Mouse (Mus musculus) kidney, adult 2 months (tissue): Measurements from ENCODE around the gene Nudt17. TPM values are rescaled to one million over a fixed set of nuclear protein-coding genes. Genes with fewer than 3 reads are reported as not detected.
"Not testable (repeated sequence)": the region's sequence is repeated elsewhere in the genome, so short reads cannot be mapped to it uniquely, and the experiment has no call there.

Experiments
- DNase-seq: peaks from one replicate; pipeline ENCODE4 v3.0.0; 2021
- H3K27ac ChIP-seq: fragments of 200-500 bp; 2 replicates; pipeline ENCODE4 v1.5.1; 2012; ENCODE audit warnings: low read depth, low read length, control low read depth, inconsistent platforms; ENCODE audit not compliant: insufficient read depth
- H3K27me3 ChIP-seq: fragments of 200-500 bp; replicated peaks from 2 replicates; pipeline ENCODE4 v1.6.1; 2012; ENCODE audit warnings: mild to moderate bottlenecking, moderate library complexity, low read length, inconsistent platforms; ENCODE audit not compliant: control insufficient read depth, insufficient read depth
- H3K36me3 ChIP-seq: fragments of 200-500 bp; 2 replicates; pipeline ENCODE4 v1.6.1; 2012; ENCODE audit warnings: mild to moderate bottlenecking, moderate library complexity, low read length, inconsistent platforms; ENCODE audit not compliant: control insufficient read depth, insufficient read depth
- H3K4me1 ChIP-seq: fragments of 200-500 bp; 2 replicates; pipeline ENCODE4 v1.6.1; 2011; ENCODE audit warnings: low read length; ENCODE audit not compliant: control insufficient read depth, insufficient read depth
- H3K4me3 ChIP-seq: fragments of 200-500 bp; 2 replicates; pipeline ENCODE4 v1.5.1; 2011; ENCODE audit warnings: mild to moderate bottlenecking, low read depth, low read length, control low read depth; ENCODE audit not compliant: insufficient read depth
- CTCF ChIP-seq: fragments of 200-500 bp; conservative IDR thresholded peaks from 2 replicates; pipeline ENCODE4 v1.5.1; 2011; ENCODE audit warnings: low read depth, mild to moderate bottlenecking, control low read depth, low read length, moderate library complexity, mixed read lengths; ENCODE audit not compliant: insufficient read depth, insufficient read length
- POLR2A ChIP-seq: fragments of 200-500 bp; IDR thresholded peaks from one replicate; pipeline ENCODE4 v1.6.1; 2011; ENCODE audit warnings: low read depth, low read length, control low read depth
- WGBS: fragments of 180-500 bp; shearing (Covaris S2); methylation state at CpG from one replicate; pipeline ENCODE4 v1.1.7; 2018; 5-methylcytosine and 5-hydroxymethylcytosine counted together
- polyA plus RNA-seq: library from polyadenylated mRNA; depleted of rRNA; stranded (reverse); fragments of >200 nt; gene quantifications from 2 replicates; pipeline ENCODE4 v1.2.3, GENCODE M21; 2012; rRNA removed

Gene Nudt17
- polyA plus RNA-seq: 2.0 and 3.6 TPM in 2 replicates

- Histone ChIP-seq H3K27me3 (no peaks in the 10 kb centered on the region), H3K36me3 (peaks cover 4% of the 10 kb centered on the region; the same call in 1 of the 2 replicates), H3K27ac (no peak within 1 kb of the TSS), H3K4me1 (no peaks in the 10 kb centered on the region), H3K4me3 (peak within 1 kb of the TSS; percentile 69)
- 3% methylated on average over 42 of the region's 42 CpGs for WGBS
- peak; percentile 86 for DNase-seq
- TF ChIP-seq POLR2A (no peak), CTCF (peak; percentile 80)
Measured at GRCm38 (mm10) chr3:96707903-96708683, at the start of gene Nudt17. TSS of gene Nudt17 (minus strand) at chr3:96708562.

GRCm38 (mm10) chr3:96757691-96758090 is 49.3 kb upstream of the Nudt17 start:
- DNase-seq: no peak
- Histone ChIP-seq H3K27me3 (no peaks in the 10 kb centered on the region), H3K36me3 (no peaks in the 10 kb centered on the region; the same call in 1 of the 2 replicates), H3K27ac (no peak overlapping the region), H3K4me1 (no peaks in the 10 kb centered on the region), H3K4me3 (no peak overlapping the region)
- TF ChIP-seq POLR2A: no peak
- no peak for TF ChIP-seq CTCF
- 83% methylated on average over 7 of the region's 7 CpGs for WGBS

GRCm38 (mm10) chr3:96755935-96756334 is 47.6 kb upstream of the Nudt17 start:
- H3K4me1 ChIP-seq: no peaks in the 10 kb centered on the region
- no peaks in the 10 kb centered on the region for H3K27me3 ChIP-seq
- TF ChIP-seq CTCF (no peak), POLR2A (no peak)
- H3K4me3 ChIP-seq: no peak overlapping the region
- no peak overlapping the region for H3K27ac ChIP-seq
- DNase-seq: no peak
- H3K36me3 ChIP-seq: no peaks in the 10 kb centered on the region; the same call in 1 of the 2 replicates
- 80% methylated on average over 1 of the region's 1 CpGs for WGBS

- DNase-seq: no peak
- Histone ChIP-seq H3K27me3 (no peaks in the 10 kb centered on the region), H3K36me3 (no peaks in the 10 kb centered on the region), H3K27ac (no peak overlapping the region), H3K4me3 (no peak overlapping the region), H3K4me1 (no peaks in the 10 kb centered on the region)
- no peak for TF ChIP-seq POLR2A
- WGBS: 54% methylated on average over 1 of the region's 1 CpGs
Measured at GRCm38 (mm10) chr3:96746829-96747228, 38.5 kb upstream of the Nudt17 start.

GRCm38 (mm10) chr3:96744348-96744747 is 36.0 kb upstream of the Nudt17 start:
- no peaks in the 10 kb centered on the region for H3K36me3 ChIP-seq
- WGBS: 93% methylated on average over 3 of the region's 3 CpGs
- no peaks in the 10 kb centered on the region for H3K27me3 ChIP-seq
- no peaks in the 10 kb centered on the region for H3K4me1 ChIP-seq
- H3K27ac ChIP-seq: no peak overlapping the region
- H3K4me3 ChIP-seq: no peak overlapping the region
- DNase-seq: no peak
- TF ChIP-seq POLR2A: no peak
- no peak for TF ChIP-seq CTCF

GRCm38 (mm10) chr3:96740279-96740678 is 31.9 kb upstream of the Nudt17 start:
- not testable (repeated sequence) for H3K27me3 ChIP-seq, H3K4me3 ChIP-seq, H3K4me1 ChIP-seq, DNase-seq, H3K27ac ChIP-seq, H3K36me3 ChIP-seq

GRCm38 (mm10) chr3:96737995-96738394 is 29.6 kb upstream of the Nudt17 start:
- peaks cover 10% of the 10 kb centered on the region for H3K4me1 ChIP-seq
- no peak; the same call in 1 of the 2 replicates for TF ChIP-seq CTCF
- no peak for TF ChIP-seq POLR2A
- DNase-seq: peak; percentile 19
- no peak overlapping the region for H3K27ac ChIP-seq
- 84% methylated on average over 1 of the region's 1 CpGs for WGBS
- H3K36me3 ChIP-seq: no peaks in the 10 kb centered on the region
- H3K4me3 ChIP-seq: no peak overlapping the region
- H3K27me3 ChIP-seq: no peaks in the 10 kb centered on the region
